Mouse (Mus musculus) cerebellum, adult 8-10 months (tissue): Measurements from ENCODE around the gene Fcgrt.

Experiments
- DNase-seq: peaks from one replicate; pipeline ENCODE4 v3.0.0; 2022

Gene Fcgrt

GRCm38 (mm10) chr7:45053931-45054510 lies 49.6 kb downstream of the Fcgrt start:
- peak; percentile 91 for DNase-seq

- DNase-seq: peak; percentile 82
These were observed 50.3 kb downstream of the Fcgrt start for GRCm38 (mm10) chr7:45053117-45053930.

GRCm38 (mm10) chr7:45052862-45053116 lies 50.9 kb downstream of the Fcgrt start, which contains the start of gene Prr12:
Gene Prr12, minus strand, starts transcription at chr7:45052881.
- DNase-seq: no peak

GRCm38 (mm10) chr7:45052181-45052861 lies 51.3 kb downstream of the Fcgrt start:
- DNase-seq: peak; percentile 65

GRCm38 (mm10) chr7:45051601-45051974 lies 52.1 kb downstream of the Fcgrt start:
- DNase-seq: peak; percentile 32

GRCm38 (mm10) chr7:45050945-45051600 lies 52.6 kb downstream of the Fcgrt start:
- DNase-seq: peak; percentile 64

GRCm38 (mm10) chr7:45048923-45049657 lies 54.6 kb downstream of the Fcgrt start:
- no peak for DNase-seq

- no peak for DNase-seq
These were observed 55.4 kb downstream of the Fcgrt start for GRCm38 (mm10) chr7:45048001-45048890.

GRCm38 (mm10) chr7:45047491-45047890 lies 56.2 kb downstream of the Fcgrt start:
- no peak for DNase-seq

- no peak for DNase-seq
These were observed 56.7 kb downstream of the Fcgrt start for GRCm38 (mm10) chr7:45046853-45047350.

- no peak for DNase-seq
These were observed 57.9 kb downstream of the Fcgrt start for GRCm38 (mm10) chr7:45045741-45046140.

GRCm38 (mm10) chr7:45043307-45043706 lies 60.3 kb downstream of the Fcgrt start:
- DNase-seq: no peak
